Comparison of ENCODE assay signal across 24 mouse cellular contexts in the genomic region with DNA sequence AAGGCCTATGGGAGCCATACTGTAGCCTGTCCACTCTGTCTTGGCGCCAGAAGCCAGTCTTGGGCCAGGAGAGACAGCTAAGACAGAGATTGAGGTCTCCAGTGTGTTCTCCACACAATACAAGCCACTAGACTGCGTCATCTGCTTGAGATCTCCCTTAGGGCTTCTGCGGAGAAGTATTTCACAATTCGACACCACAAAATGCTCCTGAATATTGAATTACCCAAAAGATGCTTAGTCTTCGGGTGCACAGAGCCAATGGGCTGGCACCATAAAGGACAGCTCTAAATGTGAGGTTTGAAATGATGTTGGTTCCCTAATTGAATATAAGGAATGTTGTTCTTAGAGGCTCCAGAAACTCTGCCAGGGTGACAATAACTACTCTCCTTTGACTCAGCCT. TPM values are rescaled to one million over a fixed set of nuclear protein-coding genes. Genes with fewer than 3 reads are reported as not detected.
DNase-seq lines count a peak whose midpoint lies in the region; ATAC-seq and TF ChIP-seq lines count a peak whose summit lies in the region.
"Had no signal": no experiment of that assay in that cellular context is flagged by ENCODE, and none has a peak within 500 bp of the region (broad histone marks: within the 10 kb centered on the region; RNA-seq: fewer than 3 reads in every experiment).

No protein-coding gene starts in this region.

- ATAC-seq in stomach, postnatal 0 days (ENCODE audit: low FRiP score, low TSS enrichment) = no peak
- no peak for ATAC-seq in neural tube, embryonic 15.5 days (ENCODE audit: low FRiP score)
- ATAC-seq: activated CD4-positive, CD25-positive, alpha-beta regulatory T cell, adult 4 months; CD4-positive, CD25-positive, alpha-beta regulatory T cell, adult 4 months; Patski had no signal

- H3ac ChIP-seq in C2C12 (ENCODE audit: control insufficient read depth, insufficient read length, low read depth) (no peak overlapping the region), myocyte (ENCODE audit: control insufficient read depth, insufficient read length) (no peak overlapping the region)

- H3K79me3 ChIP-seq in C2C12 (ENCODE audit: low read depth) = no peaks in the 10 kb centered on the region

- TF ChIP-seq POLR2A in myocyte (IDR thresholded peaks at IDR 0.05; ENCODE audit: insufficient read length, low read depth) = no peak

- H3K9ac ChIP-seq in stomach, postnatal 0 days (ENCODE audit: low read length) = no peak overlapping the region
- H3K9ac ChIP-seq in neural tube, embryonic 15.5 days (replicated peaks) = no peak overlapping the region

- TF ChIP-seq EP300 in stomach, postnatal 0 days (optimal IDR thresholded peaks at IDR 0.05) = no peak

- H3K27me3 ChIP-seq in C2C12 (ENCODE audit: control insufficient read depth, insufficient read depth, insufficient read length) = no peaks in the 10 kb centered on the region
- no peaks in the 10 kb centered on the region for H3K27me3 ChIP-seq in myocyte (ENCODE audit: control insufficient read depth, insufficient read depth, insufficient read length)
- no peaks in the 10 kb centered on the region for H3K27me3 ChIP-seq in stomach, postnatal 0 days (ENCODE audit: control insufficient read depth, insufficient read depth, low read length)
- H3K27me3 ChIP-seq in neural tube, embryonic 15.5 days (replicated peaks) = no peaks in the 10 kb centered on the region
- H3K27me3 ChIP-seq: CH12.LX, Patski had no signal

- H3K4me2 ChIP-seq in myocyte (ENCODE audit: low read depth) = no peak overlapping the region
- no peak overlapping the region for H3K4me2 ChIP-seq in stomach, postnatal 0 days (replicated peaks; ENCODE audit: low read depth)
- H3K4me2 ChIP-seq in neural tube, embryonic 15.5 days = no peak overlapping the region

- H3K4me1 ChIP-seq in stomach, postnatal 0 days (replicated peaks; ENCODE audit: control insufficient read depth, insufficient read depth) = no peaks in the 10 kb centered on the region
- peaks cover 6% of the 10 kb centered on the region; the same call in 1 of the 2 replicates for H3K4me1 ChIP-seq in neural tube, embryonic 15.5 days

- no peak for TF ChIP-seq CTCF in C2C12 (IDR thresholded peaks at IDR 0.05; ENCODE audit: control insufficient read depth, insufficient read depth, insufficient read length)
- no peak for TF ChIP-seq CTCF in stomach, postnatal 0 days (IDR thresholded peaks at IDR 0.05; ENCODE audit: low read depth)

- peak; percentile 45 for DNase-seq in 416B (ENCODE audit: low read depth)
- DNase-seq in left cerebral cortex, postnatal 25 days (ENCODE audit: low spot score in 2 of 2) = no peak
- DNase-seq in stomach, postnatal 0 days (ENCODE audit: low spot score) = no peak
- DNase-seq: adrenal gland, adult 2 months; adrenal gland, adult 8-10 months; adrenal gland, postnatal 10 days; adrenal gland, postnatal 14 days; adrenal gland, postnatal 25 days; adrenal gland, postnatal 36 days; B cell, adult 2 months; cerebellum, adult 11 months; cerebellum, adult 11-12 months; cerebellum, adult 18-20 months; cerebellum, adult 2 months; cerebellum, adult 8-10 months had no signal

- intact Hi-C loops in left cerebral cortex, postnatal 25 days (cut with DNase I) = no loop called here

- no peaks in the 10 kb centered on the region for H3K79me2 ChIP-seq in C2C12 (ENCODE audit: control insufficient read depth, insufficient read depth)
- no peaks in the 10 kb centered on the region for H3K79me2 ChIP-seq in myocyte (ENCODE audit: control insufficient read depth, insufficient read depth)

- 85% methylated on average over 5 of the region's 5 CpGs for WGBS in stomach, postnatal 0 days
- WGBS in neural tube, embryonic 15.5 days = 84% methylated on average over 5 of the region's 5 CpGs

- H3K27ac ChIP-seq in stomach, postnatal 0 days (replicated peaks) = no peak overlapping the region
- no peak overlapping the region for H3K27ac ChIP-seq in neural tube, embryonic 15.5 days (replicated peaks)

- no peaks in the 10 kb centered on the region for H3K9me3 ChIP-seq in stomach, postnatal 0 days (ENCODE audit: control insufficient read depth, low read length)
- H3K9me3 ChIP-seq in neural tube, embryonic 15.5 days (replicated peaks) = no peaks in the 10 kb centered on the region
- H3K9me3 ChIP-seq: G1E had no signal

- no peaks in the 10 kb centered on the region for H3K36me3 ChIP-seq in C2C12 (ENCODE audit: control insufficient read depth, insufficient read depth)
- no peaks in the 10 kb centered on the region for H3K36me3 ChIP-seq in myocyte (ENCODE audit: control insufficient read depth, insufficient read depth)
- no peaks in the 10 kb centered on the region for H3K36me3 ChIP-seq in stomach, postnatal 0 days (ENCODE audit: control insufficient read depth, insufficient read depth, low read length)
- H3K36me3 ChIP-seq in neural tube, embryonic 15.5 days = no peaks in the 10 kb centered on the region
- H3K36me3 ChIP-seq: G1E had no signal

- H3K4me3 ChIP-seq in C2C12 (ENCODE audit: insufficient read depth, poor library complexity, severe bottlenecking) (no peak overlapping the region), myocyte (no peak overlapping the region)
- no peak overlapping the region for H3K4me3 ChIP-seq in stomach, postnatal 0 days (ENCODE audit: low read depth, low read length)
- no peak overlapping the region for H3K4me3 ChIP-seq in neural tube, embryonic 15.5 days (replicated peaks)

TF ChIP-seq in C2C12, 6 proteins besides CTCF, POLR2A, EP300 and RAD21:
- TF ChIP-seq MYOG (IDR thresholded peaks at IDR 0.05; ENCODE audit: control insufficient read depth, extremely low read depth, insufficient read length) (no peak), CEBPB (IDR thresholded peaks at IDR 0.05; ENCODE audit: low read depth) (peak; percentile 59), MYOD1 (IDR thresholded peaks at IDR 0.05; ENCODE audit: control insufficient read depth, insufficient read length, low read depth) (no peak)

TF ChIP-seq in myocyte, 11 proteins besides CTCF, POLR2A, EP300 and RAD21:
- TF ChIP-seq USF1 (IDR thresholded peaks at IDR 0.05; ENCODE audit: low read depth) = no peak
- TF ChIP-seq CEBPB (IDR thresholded peaks at IDR 0.05; ENCODE audit: insufficient read depth, poor library complexity, severe bottlenecking) = 0 out of 2 replicates have a peak, but pooled peaks have one; percentile 69

RNA-seq across cellular contexts. Expression of a gene that starts 49.5 kb away (rescaled TPM):
- polyA plus RNA-seq in C2C12 (2012; fragmentation: generic; extraction: Trizol) = 0.59 TPM
- 0.06 TPM for polyA plus RNA-seq in myocyte (2012; fragmentation: generic; extraction: Trizol)
- total RNA-seq in left cerebral cortex, postnatal 25 days (2021) = 1 to 10 TPM; 1.1 to 1.7 TPM
- 0.06 TPM in 2 replicates for polyA plus RNA-seq in stomach, postnatal 0 days (2015; fragmentation: Nextera tagmentation; extraction: Ambion mirVana)
- polyA plus RNA-seq in neural tube, embryonic 15.5 days (2015; fragmentation: Nextera tagmentation; extraction: Ambion mirVana) = 0.52 and 0.61 TPM in 2 replicates
- total RNA-seq: CH12.LX, MEL had no signal
- polyA plus RNA-seq: activated CD4-positive, CD25-positive, alpha-beta regulatory T cell, adult 4 months; G1E had no signal
